Mouse (Mus musculus) midbrain, embryonic 10.5 days (tissue): ENCODE data around the gene Slc25a19. TPM values are rescaled to one million over a fixed set of nuclear protein-coding genes. Genes with fewer than 3 reads are reported as not detected.
A peak's percentile ranks its signal among the peaks of the same experiment; 100 is the strongest.
"Not testable (repeated sequence)": the region's sequence is repeated elsewhere in the genome, so short reads cannot be mapped to it uniquely, and the experiment has no call there.

Experiments used
- DNase-seq: peaks from one replicate; pipeline ENCODE4 v3.0.0-alpha.2; 2017; ENCODE audit warnings: low spot score
- H3K27ac ChIP-seq: fragments of 300-500 bp; sonication (generic); replicated peaks from 2 replicates; pipeline ENCODE4 v1.5.1; 2016; ENCODE audit warnings: mild to moderate bottlenecking
- H3K27me3 ChIP-seq: fragments of 300-500 bp; sonication (generic); 2 replicates; pipeline ENCODE4 v1.6.1; 2016; ENCODE audit warnings: low read depth, mild to moderate bottlenecking; ENCODE audit not compliant: poor library complexity, severe bottlenecking
- H3K36me3 ChIP-seq: fragments of 300-500 bp; sonication (generic); 2 replicates; pipeline ENCODE4 v1.6.1; 2016; ENCODE audit warnings: mild to moderate bottlenecking, moderate library complexity
- H3K4me1 ChIP-seq: fragments of 300-500 bp; sonication (generic); 2 replicates; pipeline ENCODE4 v1.6.1; 2016
- H3K4me3 ChIP-seq: fragments of 300-500 bp; sonication (generic); 2 replicates; pipeline ENCODE4 v1.5.1; 2016; ENCODE audit warnings: mild to moderate bottlenecking, moderate library complexity
- H3K9me3 ChIP-seq: fragments of 300-500 bp; sonication (generic); replicated peaks from 2 replicates; pipeline ENCODE4 v1.6.1; 2016; ENCODE audit warnings: mild to moderate bottlenecking
- WGBS: fragments of 180-500 bp; shearing (Covaris S2); methylation state at CpG from one replicate; pipeline ENCODE4 v1.1.7; 2016; 5-methylcytosine and 5-hydroxymethylcytosine counted together
- polyA plus RNA-seq: library from polyadenylated mRNA; unstranded; fragments of >200 nt; fragmentation: Nextera tagmentation; extraction: Ambion mirVana; gene quantifications from 2 replicates; pipeline ENCODE4 v1.2.1, GENCODE M21; 2016

Gene Slc25a19
- polyA plus RNA-seq, 1 experiment from 2014 or later, result 24.9 TPM

GRCm38 (mm10) chr11:115653194-115653593, 25.1 kb upstream of the Slc25a19 start:
- H3K4me3 ChIP-seq, result no peak overlapping the region
- H3K36me3 ChIP-seq, result peaks cover 52% of the 10 kb centered on the region
- 94% methylated on average over 3 of the region's 3 CpGs for WGBS
- H3K9me3 ChIP-seq, result no peaks in the 10 kb centered on the region
- DNase-seq, result no peak
- H3K27ac ChIP-seq, result no peak overlapping the region
- H3K4me1 ChIP-seq, result peaks cover 11% of the 10 kb centered on the region
- H3K27me3 ChIP-seq, result no peaks in the 10 kb centered on the region

DNA sequence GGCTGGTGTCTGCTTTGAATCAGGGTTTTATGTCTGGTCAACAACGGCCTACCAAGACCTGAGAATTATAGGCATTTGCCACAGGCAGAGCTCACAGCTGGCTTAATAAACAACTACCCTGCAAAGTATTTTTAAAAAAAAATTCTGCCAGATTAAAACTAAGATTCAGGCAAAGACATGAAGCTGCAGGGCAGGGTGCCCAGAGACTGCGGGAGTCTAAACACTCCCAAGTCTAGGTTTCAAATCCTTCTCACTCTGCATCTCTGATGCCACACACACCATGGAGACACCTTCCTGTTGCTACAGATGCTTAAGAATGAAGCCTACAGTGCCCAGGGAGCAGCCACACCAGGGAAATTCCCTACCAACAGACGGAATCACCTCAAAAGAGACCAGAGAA, 23.6 kb upstream of the Slc25a19 start:
- Histone ChIP-seq H3K4me3 (no peak overlapping the region), H3K36me3 (peaks cover 67% of the 10 kb centered on the region)
- WGBS, result 97% methylated on average over 3 of the region's 3 CpGs

GRCm38 (mm10) chr11:115649706-115650105, 21.6 kb upstream of the Slc25a19 start:
- Histone ChIP-seq H3K4me3 (no peak overlapping the region), H3K27me3 (no peaks in the 10 kb centered on the region), H3K27ac (no peak overlapping the region), H3K4me1 (peaks cover 11% of the 10 kb centered on the region), H3K9me3 (no peaks in the 10 kb centered on the region), H3K36me3 (peaks cover 79% of the 10 kb centered on the region)
- no peak for DNase-seq
- 65% methylated on average over 10 of the region's 10 CpGs for WGBS

More for the DNA sequence above, 23.6 kb upstream of the Slc25a19 start:
- peaks cover 11% of the 10 kb centered on the region for H3K4me1 ChIP-seq
- H3K9me3 ChIP-seq, result no peaks in the 10 kb centered on the region
- no peaks in the 10 kb centered on the region for H3K27me3 ChIP-seq
- no peak for DNase-seq
- H3K27ac ChIP-seq, result no peak overlapping the region

- H3K27ac ChIP-seq, result no peak overlapping the region
- no peaks in the 10 kb centered on the region for H3K27me3 ChIP-seq
- H3K4me1 ChIP-seq, result peaks cover 11% of the 10 kb centered on the region
- no peak overlapping the region for H3K4me3 ChIP-seq
- no peak for DNase-seq
- H3K9me3 ChIP-seq, result no peaks in the 10 kb centered on the region
- H3K36me3 ChIP-seq, result peaks cover 77% of the 10 kb centered on the region
- 69% methylated on average over 6 of the region's 6 CpGs for WGBS
Observed at GRCm38 (mm10) chr11:115647459-115647858, 19.4 kb upstream of the Slc25a19 start.

DNA sequence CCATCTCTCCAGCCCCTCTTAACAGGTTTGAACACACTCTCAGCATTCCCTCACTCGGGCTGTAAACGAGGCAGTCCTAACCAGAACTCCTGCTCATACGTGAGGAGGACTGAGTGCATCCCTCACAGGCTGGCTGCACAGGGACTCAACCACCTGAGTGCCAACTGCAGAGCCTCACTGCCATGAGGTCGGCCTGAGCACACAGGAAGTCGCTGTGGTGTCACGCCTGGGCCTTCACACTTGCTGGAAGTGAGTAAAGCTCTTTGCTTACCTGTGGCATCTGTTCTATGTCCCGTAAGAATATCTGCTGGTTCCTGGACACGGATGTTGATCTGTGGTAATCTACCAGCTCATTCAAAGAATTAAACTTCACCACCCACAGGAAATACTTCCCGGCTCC, 18.3 kb upstream of the Slc25a19 start:
- Histone ChIP-seq H3K4me3 (no peak overlapping the region), H3K4me1 (peaks cover 12% of the 10 kb centered on the region), H3K9me3 (no peaks in the 10 kb centered on the region), H3K27ac (no peak overlapping the region), H3K27me3 (no peaks in the 10 kb centered on the region), H3K36me3 (peaks cover 80% of the 10 kb centered on the region)
- 92% methylated on average over 9 of the region's 9 CpGs for WGBS
- DNase-seq, result no peak

- Histone ChIP-seq H3K36me3 (peaks cover 73% of the 10 kb centered on the region), H3K4me1 (peaks cover 16% of the 10 kb centered on the region)
- not testable (repeated sequence) for H3K27me3 ChIP-seq, H3K9me3 ChIP-seq, H3K4me3 ChIP-seq, H3K27ac ChIP-seq, DNase-seq
- WGBS, result 89% methylated on average over 14 of the region's 14 CpGs
Observed at GRCm38 (mm10) chr11:115645498-115645897, 17.4 kb upstream of the Slc25a19 start.

- H3K9me3 ChIP-seq, result no peaks in the 10 kb centered on the region
- H3K27ac ChIP-seq, result no peak overlapping the region
- peaks cover 6% of the 10 kb centered on the region; the same call in 1 of the 2 replicates for H3K4me1 ChIP-seq
- DNase-seq, result no peak
- no peaks in the 10 kb centered on the region for H3K27me3 ChIP-seq
- no peak overlapping the region for H3K4me3 ChIP-seq
- peaks cover 63% of the 10 kb centered on the region for H3K36me3 ChIP-seq
- WGBS, result 94% methylated on average over 13 of the region's 13 CpGs
Observed at GRCm38 (mm10) chr11:115644308-115644707, 16.2 kb upstream of the Slc25a19 start.

GRCm38 (mm10) chr11:115643265-115643664, 15.2 kb upstream of the Slc25a19 start:
- Histone ChIP-seq H3K9me3 (no peaks in the 10 kb centered on the region), H3K27ac (no peak overlapping the region), H3K4me1 (peaks cover 5% of the 10 kb centered on the region; the same call in 1 of the 2 replicates), H3K36me3 (peaks cover 53% of the 10 kb centered on the region), H3K4me3 (peak overlapping the region; percentile 1; the same call in 1 of the 2 replicates), H3K27me3 (no peaks in the 10 kb centered on the region)
- DNase-seq, result no peak
- 83% methylated on average over 10 of the region's 10 CpGs for WGBS

DNA sequence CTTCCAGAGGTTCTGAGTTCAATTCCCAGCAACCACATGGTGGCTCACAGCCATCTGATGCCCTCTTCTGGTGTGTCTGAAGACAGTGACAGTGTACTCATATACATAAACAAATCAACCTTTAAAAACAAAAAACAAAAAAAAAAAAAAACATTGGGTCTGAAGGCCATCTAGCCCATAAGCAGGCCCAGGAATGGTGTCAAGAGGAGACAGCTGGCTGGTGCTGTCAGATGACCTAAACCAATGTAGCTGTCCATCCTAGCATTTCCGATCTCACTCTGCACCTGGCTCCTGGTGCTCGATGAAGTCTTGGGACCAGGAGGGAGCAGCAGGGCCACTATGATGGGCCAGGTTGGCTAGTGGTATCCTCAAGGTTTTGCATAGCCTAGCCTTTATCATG, 14.6 kb upstream of the Slc25a19 start:
- 93% methylated on average over 2 of the region's 2 CpGs for WGBS
- DNase-seq, result no peak
- no peak overlapping the region for H3K4me3 ChIP-seq
- no peaks in the 10 kb centered on the region for H3K9me3 ChIP-seq
- H3K27ac ChIP-seq, result no peak overlapping the region
- peaks cover 5% of the 10 kb centered on the region; the same call in 1 of the 2 replicates for H3K4me1 ChIP-seq
- peaks cover 48% of the 10 kb centered on the region for H3K36me3 ChIP-seq
- no peaks in the 10 kb centered on the region for H3K27me3 ChIP-seq

DNA sequence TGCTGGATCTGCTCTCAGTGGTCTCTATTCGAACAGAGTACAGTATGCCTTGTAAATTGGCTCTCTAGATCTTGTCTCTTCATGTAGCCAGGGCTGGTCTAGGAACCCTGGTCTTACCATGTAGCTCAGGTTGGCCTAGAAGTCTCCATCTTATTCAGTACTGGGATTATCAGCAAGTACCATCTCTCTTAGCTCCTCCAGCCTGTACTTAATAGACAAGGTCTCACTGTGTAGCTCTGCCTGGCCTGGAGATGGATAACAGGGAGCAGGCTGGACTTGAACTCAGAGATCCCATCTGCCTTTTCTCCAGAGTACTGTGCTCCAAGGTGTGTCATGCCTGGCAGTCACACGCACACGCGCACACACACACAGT, 13.6 kb upstream of the Slc25a19 start:
- Histone ChIP-seq H3K27ac (0 out of 2 replicates have a peak overlapping the region, but pooled peaks have one; percentile 2), H3K27me3 (no peaks in the 10 kb centered on the region), H3K36me3 (peaks cover 38% of the 10 kb centered on the region), H3K4me3 (no peak overlapping the region), H3K4me1 (peaks cover 5% of the 10 kb centered on the region; the same call in 1 of the 2 replicates), H3K9me3 (no peaks in the 10 kb centered on the region)
- DNase-seq, result no peak
- WGBS, result 86% methylated on average over 4 of the region's 4 CpGs

DNA sequence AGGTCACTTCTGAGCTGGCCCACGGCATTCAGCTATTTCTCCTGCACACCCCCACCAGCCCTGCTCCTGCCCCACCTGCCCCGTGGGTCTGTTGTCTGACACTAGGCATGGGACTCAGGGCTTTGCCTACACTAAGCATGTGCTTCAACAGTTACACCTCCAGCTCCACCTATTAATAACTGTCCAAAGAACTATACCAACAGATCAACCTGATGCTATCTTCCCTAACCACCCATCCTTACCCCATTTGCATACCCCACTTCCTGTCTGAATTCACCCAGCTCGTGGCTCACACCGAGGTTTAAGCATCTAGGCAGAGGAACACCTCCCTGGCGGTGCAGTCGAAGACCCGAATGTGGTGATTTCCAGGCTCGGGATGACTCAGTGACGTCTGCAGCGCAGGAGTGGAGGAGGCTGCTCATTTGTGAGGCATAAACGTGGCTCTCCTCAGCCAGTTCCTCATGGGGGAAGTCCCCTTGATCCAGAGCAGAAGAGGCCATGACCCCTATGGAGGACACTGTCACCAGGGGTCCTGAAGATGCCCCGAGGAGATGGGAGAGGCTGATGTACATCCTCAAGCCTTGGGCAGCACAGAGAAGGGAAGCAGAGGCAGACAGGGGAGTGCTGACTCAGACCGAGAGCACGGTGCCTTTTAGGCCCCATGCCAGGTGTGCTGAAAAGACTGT, 13.0 kb upstream of the Slc25a19 start:
- H3K4me3 ChIP-seq, result no peak overlapping the region
- no peak for DNase-seq
- WGBS, result 64% methylated on average over 14 of the region's 14 CpGs
- H3K36me3 ChIP-seq, result peaks cover 33% of the 10 kb centered on the region
- peak overlapping the region; percentile 2; the same call in 1 of the 2 replicates for H3K27ac ChIP-seq
- no peaks in the 10 kb centered on the region for H3K27me3 ChIP-seq
- peaks cover 5% of the 10 kb centered on the region; the same call in 1 of the 2 replicates for H3K4me1 ChIP-seq
- H3K9me3 ChIP-seq, result no peaks in the 10 kb centered on the region

GRCm38 (mm10) chr11:115640311-115640828, 12.3 kb upstream of the Slc25a19 start:
- H3K9me3 ChIP-seq, result no peaks in the 10 kb centered on the region
- DNase-seq, result no peak
- peaks cover 26% of the 10 kb centered on the region for H3K36me3 ChIP-seq
- no peak overlapping the region for H3K4me3 ChIP-seq
- 91% methylated on average over 3 of the region's 4 CpGs for WGBS
- H3K27ac ChIP-seq, result no peak overlapping the region
- no peaks in the 10 kb centered on the region for H3K27me3 ChIP-seq
- peaks cover 5% of the 10 kb centered on the region; the same call in 1 of the 2 replicates for H3K4me1 ChIP-seq

- no peak overlapping the region for H3K4me3 ChIP-seq
- DNase-seq, result no peak
- peaks cover 19% of the 10 kb centered on the region for H3K36me3 ChIP-seq
- H3K27ac ChIP-seq, result no peak overlapping the region
- WGBS, result 91% methylated on average over 4 of the region's 4 CpGs
- peaks cover 5% of the 10 kb centered on the region; the same call in 1 of the 2 replicates for H3K4me1 ChIP-seq
- no peaks in the 10 kb centered on the region for H3K27me3 ChIP-seq
- no peaks in the 10 kb centered on the region for H3K9me3 ChIP-seq
Observed at GRCm38 (mm10) chr11:115639540-115639939, 11.4 kb upstream of the Slc25a19 start.
